Mouse (Mus musculus): ENCODE measurements around the gene Lmtk2.
A peak's percentile ranks its signal among the peaks of the same experiment; 100 is the strongest.

Gene Lmtk2

GRCm38 (mm10) chr5:144218061-144218460 lies 117.8 kb downstream of the Lmtk2 start:
- no peak for DNase-seq (ENCODE audit: low spot score in 2 of 2)

DNA sequence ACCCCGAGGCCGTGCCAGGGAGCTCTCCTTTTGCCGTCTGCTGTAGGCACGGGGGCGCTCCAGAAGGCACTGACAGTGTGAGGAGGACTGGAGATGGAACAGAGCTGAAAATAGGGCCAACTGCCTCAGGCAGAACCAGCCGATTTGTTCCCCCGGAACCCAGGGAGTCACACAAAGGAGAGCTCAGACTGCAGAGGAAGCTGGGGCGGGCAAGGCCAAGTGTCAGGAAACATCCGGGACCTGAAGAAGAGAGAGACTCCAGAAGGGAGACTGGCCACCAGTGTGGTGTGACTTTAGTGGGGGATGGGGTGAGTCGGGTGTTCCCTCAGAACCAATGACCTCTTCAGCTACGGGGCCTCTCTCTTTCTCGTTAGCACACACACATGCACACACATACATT lies 119.1 kb downstream of the Lmtk2 start:
- no peak for DNase-seq (ENCODE audit: low spot score in 2 of 2)

- DNase-seq (ENCODE audit: low spot score in 2 of 2), result no peak
These were observed 119.7 kb downstream of the Lmtk2 start for GRCm38 (mm10) chr5:144219936-144220335.

DNA sequence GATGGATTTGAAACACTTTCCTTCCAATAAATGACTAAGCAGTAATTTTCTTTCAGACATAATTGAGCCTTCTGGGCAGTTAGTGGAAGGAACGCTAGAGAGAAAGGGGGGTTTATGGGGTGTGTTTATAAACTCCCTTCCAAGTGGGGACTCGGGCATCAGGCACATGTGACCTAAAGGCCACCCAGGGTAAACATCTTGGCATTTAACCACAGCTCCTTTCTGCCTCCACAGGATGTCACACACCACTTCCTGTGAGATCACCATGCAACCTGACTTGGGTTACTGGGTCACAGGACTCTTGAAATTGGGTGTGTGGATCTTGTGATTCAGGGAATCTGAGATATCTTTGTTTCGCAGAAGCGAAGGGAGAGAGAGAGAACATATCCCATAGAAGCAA lies 121.1 kb downstream of the Lmtk2 start:
- DNase-seq (ENCODE audit: low spot score in 2 of 2), result peak; percentile 31 to 44

- DNase-seq (ENCODE audit: low spot score in 2 of 2), result peak; percentile 21
These were observed 122.7 kb downstream of the Lmtk2 start for GRCm38 (mm10) chr5:144222811-144223502.

DNA sequence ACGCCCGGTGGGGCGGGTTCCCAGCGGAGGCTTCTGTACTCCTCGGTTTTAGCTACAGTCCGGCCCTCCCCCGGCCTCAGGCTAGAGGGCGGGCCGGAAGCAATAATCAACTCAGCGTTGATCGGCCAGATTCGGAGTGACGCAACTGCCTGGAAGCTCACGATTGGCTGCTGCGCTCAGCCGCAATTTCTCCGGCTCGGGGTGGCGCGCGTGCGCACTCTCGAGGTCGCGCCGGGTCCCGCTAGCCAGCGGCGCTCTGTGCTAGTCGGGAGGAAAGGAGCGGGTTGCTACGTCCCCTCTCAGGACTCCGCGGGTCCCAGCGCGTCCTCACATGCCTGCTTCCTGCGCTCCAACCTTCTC lies 123.2 kb downstream of the Lmtk2 start, which contains the start of gene Tecpr1:
Gene Tecpr1, minus strand, starts transcription at position 113 of the 360 bp plus-strand sequence.
- DNase-seq (ENCODE audit: low spot score in 2 of 2), result peak; percentile 93 to 94

DNA sequence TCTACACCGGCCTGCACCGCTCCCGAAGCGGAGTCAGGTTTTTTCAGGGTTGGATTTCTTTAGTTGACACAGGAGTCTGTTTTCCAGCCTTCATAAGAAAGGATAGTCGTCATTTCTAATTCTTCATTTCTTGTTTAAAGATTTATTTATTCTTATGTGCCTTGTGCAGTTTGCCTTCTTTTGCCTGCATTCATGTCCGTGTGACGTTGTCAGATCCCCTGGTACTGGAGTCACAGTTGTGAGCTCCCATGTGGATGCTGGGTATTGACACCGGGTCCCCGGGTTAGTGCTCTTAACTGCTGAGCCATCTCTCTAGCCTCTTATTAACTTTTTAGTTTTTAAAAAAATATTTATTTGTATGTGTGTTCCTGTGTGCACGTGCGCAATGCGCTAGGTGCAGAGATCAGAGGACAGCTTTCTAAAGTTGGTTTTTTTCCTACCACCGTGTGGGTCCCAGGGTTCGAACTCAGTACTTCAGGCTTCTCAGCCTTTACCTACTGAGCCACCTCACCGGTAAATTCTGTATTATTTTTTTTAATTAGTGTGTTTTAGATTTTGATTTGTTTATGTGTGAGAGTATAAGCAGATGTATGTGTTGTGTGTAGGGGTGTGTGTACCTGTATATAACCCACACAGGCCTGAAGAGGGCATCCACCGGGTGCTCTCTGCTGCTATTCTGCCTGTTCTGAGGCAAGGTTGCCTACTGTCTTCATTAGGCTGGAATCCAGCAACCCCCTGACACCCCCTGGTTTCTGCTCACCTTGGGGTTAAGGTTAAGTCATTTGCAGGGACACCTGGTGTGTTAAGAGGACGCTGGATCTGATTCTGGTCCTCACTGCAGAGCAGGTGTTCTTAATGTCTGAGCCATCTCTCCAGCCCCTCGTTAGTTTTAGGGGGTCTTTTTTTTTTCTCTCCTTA lies 123.9 kb downstream of the Lmtk2 start:
- DNase-seq (ENCODE audit: low spot score in 2 of 2), result no peak

DNA sequence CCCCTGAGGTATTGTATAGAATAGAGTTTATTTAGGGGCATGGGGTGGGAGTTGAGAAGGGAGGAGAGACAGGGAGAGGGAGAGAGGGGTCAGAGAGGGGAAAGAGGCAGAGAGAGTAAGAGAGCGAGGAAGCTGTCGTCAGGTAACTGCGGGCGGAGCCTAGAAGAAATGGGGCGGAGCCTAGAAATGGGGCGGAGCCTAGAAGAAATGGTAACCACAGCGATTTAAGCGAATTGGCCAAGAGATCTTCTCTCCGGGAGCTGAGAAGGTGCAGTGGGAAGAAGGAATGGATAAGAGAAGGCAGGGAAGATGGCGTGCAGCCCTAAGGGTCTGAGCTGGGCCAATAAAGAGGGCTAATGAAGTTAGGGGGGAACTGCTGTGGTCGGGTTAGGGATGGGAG lies 126.0 kb downstream of the Lmtk2 start:
- DNase-seq (ENCODE audit: low spot score in 2 of 2), result no peak

- no peak for DNase-seq (ENCODE audit: low spot score in 2 of 2)
These were observed 130.0 kb downstream of the Lmtk2 start for GRCm38 (mm10) chr5:144230216-144230615.

GRCm38 (mm10) chr5:144231410-144231809 lies 131.2 kb downstream of the Lmtk2 start:
- DNase-seq (ENCODE audit: low spot score in 2 of 2), result no peak

DNA sequence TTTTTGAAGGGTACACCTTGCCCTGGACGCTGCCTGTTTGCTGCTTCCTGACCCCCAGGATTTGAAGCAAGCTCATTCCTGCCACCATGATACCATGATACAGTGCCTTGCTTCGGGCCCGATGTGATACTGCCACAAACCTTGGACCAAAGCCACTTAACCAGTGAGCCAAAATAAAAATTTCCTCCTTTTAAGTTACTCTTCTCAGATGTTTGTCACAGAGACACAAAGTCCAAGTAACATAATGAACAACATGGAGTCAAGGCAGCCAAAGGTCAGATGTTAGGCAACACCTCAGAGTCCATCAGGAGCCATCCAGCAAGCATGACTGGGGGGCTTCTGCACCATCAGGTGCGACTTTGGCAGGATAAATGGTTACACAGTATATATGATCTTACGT lies 132.3 kb downstream of the Lmtk2 start:
- no peak for DNase-seq (ENCODE audit: low spot score in 2 of 2)

- DNase-seq (ENCODE audit: low spot score in 2 of 2), result no peak
These were observed 134.0 kb downstream of the Lmtk2 start for GRCm38 (mm10) chr5:144234222-144234621.

DNA sequence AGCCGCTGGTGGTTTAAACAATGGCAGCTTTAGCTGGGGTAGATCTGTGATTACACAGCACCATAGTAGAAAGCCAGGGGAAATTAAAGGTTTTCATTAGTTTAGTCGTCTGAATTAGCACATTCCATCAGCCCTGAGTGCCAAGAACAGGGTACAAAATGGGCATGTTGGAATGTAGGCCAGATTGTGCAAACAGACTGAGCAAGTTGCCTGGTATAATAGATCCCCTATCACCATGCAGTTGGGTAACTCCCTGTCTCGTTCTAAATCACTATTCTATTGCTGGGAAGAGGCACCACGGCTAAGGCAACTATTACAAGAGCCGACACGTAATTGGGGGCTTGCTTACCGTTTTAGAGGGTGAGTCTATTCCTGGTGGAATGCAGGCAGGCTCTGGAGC lies 134.5 kb downstream of the Lmtk2 start:
- DNase-seq (ENCODE audit: low spot score in 2 of 2), result no peak
